Mouse (Mus musculus) cerebellum, adult 2 months (tissue): ENCODE measurements around the gene Cdh15.

Experiments
- CTCF ChIP-seq: fragments of 200-500 bp; IDR thresholded peaks from 2 replicates; pipeline ENCODE4 v1.5.1; 2011; ENCODE audit warnings: low read depth, mild to moderate bottlenecking, control low read depth, low read length, moderate library complexity, borderline replicate concordance; ENCODE audit not compliant: insufficient read depth
- POLR2A ChIP-seq: fragments of 200-500 bp; IDR thresholded peaks from 2 replicates; pipeline ENCODE4 v1.6.1; 2011; ENCODE audit warnings: low read length, control low read depth, borderline replicate concordance; ENCODE audit not compliant: insufficient read depth

GRCm38 (mm10) chr8:122891440-122891839 is 43.7 kb downstream of the Cdh15 start:
- TF ChIP-seq CTCF: peak; percentile 25; the same call in 1 of the 2 replicates
- no peak for TF ChIP-seq POLR2A
